Mouse (Mus musculus) liver, embryonic 14.5 days (tissue): ENCODE data around the gene Cfl1.

Experiments used
- CTCF ChIP-seq: IDR thresholded peaks from 2 replicates; pipeline ENCODE4 v1.5.1; 2016; ENCODE audit warnings: antibody characterized with exemption, low read depth, control low read depth
- EP300 ChIP-seq: IDR thresholded peaks from 2 replicates; pipeline ENCODE4 v1.6.1; 2016; ENCODE audit warnings: antibody characterized with exemption, low read depth

DNA sequence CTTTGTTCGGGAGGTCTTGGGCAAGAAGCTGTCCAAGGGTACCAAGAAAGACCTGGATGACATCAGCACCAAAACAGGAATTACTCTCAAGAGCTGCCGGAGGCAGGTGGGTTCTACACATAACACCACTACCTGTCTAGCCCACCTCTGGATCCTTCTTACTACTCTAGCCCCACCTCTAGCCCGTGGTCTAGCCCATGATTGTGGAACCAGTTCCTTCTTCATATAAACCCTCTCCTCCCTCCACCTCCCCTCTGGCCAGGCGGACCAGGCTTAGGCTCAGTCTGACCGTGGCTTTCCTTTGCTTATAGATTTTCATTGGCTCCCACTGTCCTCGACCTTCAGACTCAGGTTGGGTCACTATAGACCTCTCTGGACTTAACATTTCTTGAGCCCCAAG is 28.8 kb upstream of the Cfl1 start:
- TF ChIP-seq CTCF (no peak), EP300 (no peak)
